8 mouse cellular contexts compared by ENCODE assay signal in genomic region chr8:94532873-94533671, GRCm38 (mm10). TPM values are rescaled to one million over a fixed set of nuclear protein-coding genes. Genes with fewer than 3 reads are reported as not detected.
A peak's percentile ranks its signal among the peaks of the same experiment; 100 is the strongest.
DNase-seq lines count a peak whose midpoint lies in the region; ATAC-seq and TF ChIP-seq lines count a peak whose summit lies in the region.

Cpne2 (plus strand) TSS chr8:94532990.

- ATAC-seq in forebrain, embryonic 13.5 days, result peak; percentile 89
- ATAC-seq in heart, postnatal 0 days (ENCODE audit: insufficient read depth, low read depth), result peak; percentile 81
- peak; percentile 76 for ATAC-seq in liver, embryonic 16.5 days (ENCODE audit: low read depth)
- ATAC-seq in neural tube, embryonic 12.5 days (ENCODE audit: low FRiP score, low read depth), result peak; percentile 77

- peaks cover 43% of the 10 kb centered on the region for H3K4me1 ChIP-seq in forebrain, embryonic 13.5 days
- H3K4me1 ChIP-seq in heart, postnatal 0 days (ENCODE audit: control insufficient read depth, insufficient read depth), result peaks cover 5% of the 10 kb centered on the region; the same call in 1 of the 2 replicates
- H3K4me1 ChIP-seq in liver, embryonic 16.5 days (ENCODE audit: control insufficient read depth, low read depth, low read length), result no peaks in the 10 kb centered on the region; the same call in 1 of the 2 replicates
- H3K4me1 ChIP-seq in neural tube, embryonic 12.5 days, result peaks cover 22% of the 10 kb centered on the region

- H3K27ac ChIP-seq in forebrain, embryonic 13.5 days, result peak within 1 kb of the TSS; percentile 31; the same call in 1 of the 2 replicates
- no peak within 1 kb of the TSS for H3K27ac ChIP-seq in heart, postnatal 0 days (ENCODE audit: low read depth)
- H3K27ac ChIP-seq in liver, embryonic 16.5 days (ENCODE audit: low read length), result no peak within 1 kb of the TSS
- H3K27ac ChIP-seq in neural tube, embryonic 12.5 days, result no peak within 1 kb of the TSS

- TF ChIP-seq EP300 in heart, postnatal 0 days (IDR thresholded peaks at IDR 0.05; ENCODE audit: low read depth), result no peak

- H3K9ac ChIP-seq in forebrain, embryonic 13.5 days, result peak within 1 kb of the TSS; percentile 81
- peak within 1 kb of the TSS; percentile 56 for H3K9ac ChIP-seq in heart, postnatal 0 days (replicated peaks; ENCODE audit: low read depth, low read length)
- H3K9ac ChIP-seq in liver, embryonic 16.5 days (ENCODE audit: low read depth, low read length), result peak within 1 kb of the TSS; percentile 48
- H3K9ac ChIP-seq in neural tube, embryonic 12.5 days, result peak within 1 kb of the TSS; percentile 76

- no peaks in the 10 kb centered on the region for H3K36me3 ChIP-seq in forebrain, embryonic 13.5 days (ENCODE audit: poor library complexity, severe bottlenecking)
- H3K36me3 ChIP-seq in heart, postnatal 0 days (replicated peaks; ENCODE audit: control insufficient read depth, insufficient read depth, low read length), result no peaks in the 10 kb centered on the region
- H3K36me3 ChIP-seq in liver, embryonic 16.5 days (ENCODE audit: control insufficient read depth, insufficient read depth), result no peaks in the 10 kb centered on the region
- no peaks in the 10 kb centered on the region for H3K36me3 ChIP-seq in neural tube, embryonic 12.5 days

- H3K27me3 ChIP-seq in forebrain, embryonic 13.5 days, result 0 out of 2 replicates have a peak, but pooled peaks cover 6% of the 10 kb centered on the region
- peaks cover 37% of the 10 kb centered on the region for H3K27me3 ChIP-seq in heart, postnatal 0 days (ENCODE audit: control insufficient read depth, insufficient read depth, low read length)
- H3K27me3 ChIP-seq in liver, embryonic 16.5 days (ENCODE audit: control insufficient read depth, insufficient read depth, low read depth, low read length), result peaks cover 40% of the 10 kb centered on the region
- peaks cover 46% of the 10 kb centered on the region for H3K27me3 ChIP-seq in neural tube, embryonic 12.5 days (replicated peaks)

- no peaks in the 10 kb centered on the region for H3K9me3 ChIP-seq in forebrain, embryonic 13.5 days (replicated peaks)
- no peaks in the 10 kb centered on the region for H3K9me3 ChIP-seq in heart, postnatal 0 days (replicated peaks; ENCODE audit: control insufficient read depth, low read length)
- H3K9me3 ChIP-seq in liver, embryonic 16.5 days (replicated peaks; ENCODE audit: control insufficient read depth, low read length), result no peaks in the 10 kb centered on the region
- no peaks in the 10 kb centered on the region for H3K9me3 ChIP-seq in neural tube, embryonic 12.5 days

- TF ChIP-seq CTCF in heart, postnatal 0 days (IDR thresholded peaks at IDR 0.05; ENCODE audit: low read depth), result peak; percentile 8; the same call in 1 of the 2 replicates

- H3K4me3 ChIP-seq in forebrain, embryonic 13.5 days, result peak within 1 kb of the TSS; percentile 71
- peak within 1 kb of the TSS; percentile 62 for H3K4me3 ChIP-seq in heart, postnatal 0 days (ENCODE audit: low read depth, low read length)
- peak within 1 kb of the TSS; percentile 63 for H3K4me3 ChIP-seq in liver, embryonic 16.5 days (ENCODE audit: low read depth, low read length)
- H3K4me3 ChIP-seq in neural tube, embryonic 12.5 days, result peak within 1 kb of the TSS; percentile 58

- DNase-seq in CD4-positive helper T cell, adult 2 months (ENCODE audit: low read depth, low spot score), result peak; percentile 79
- peak; percentile 87 for DNase-seq in adrenal gland, postnatal 14 days
- peak; percentile 45 for DNase-seq in heart, postnatal 0 days (ENCODE audit: low spot score)
- peak; percentile 68 to 84 for DNase-seq in kidney, postnatal 25 days
- peak; percentile 69 for DNase-seq in testis, postnatal 10 days (ENCODE audit: low spot score)

- under 1% methylated on average over 66 of the region's 81 CpGs for WGBS in forebrain, embryonic 13.5 days
- WGBS in heart, postnatal 0 days, result 2% methylated on average over 57 of the region's 81 CpGs
- 1% methylated on average over 70 of the region's 81 CpGs for WGBS in liver, embryonic 16.5 days (ENCODE audit: insufficient replicate concordance)
- WGBS in neural tube, embryonic 12.5 days, result under 1% methylated on average over 78 of the region's 81 CpGs

- H3K4me2 ChIP-seq in forebrain, embryonic 13.5 days, result peak within 1 kb of the TSS; percentile 94
- H3K4me2 ChIP-seq in heart, postnatal 0 days (ENCODE audit: low read depth, low read length), result peak within 1 kb of the TSS; percentile 89
- H3K4me2 ChIP-seq in liver, embryonic 16.5 days (ENCODE audit: low read depth, low read length), result peak within 1 kb of the TSS; percentile 70
- H3K4me2 ChIP-seq in neural tube, embryonic 12.5 days (replicated peaks), result peak within 1 kb of the TSS; percentile 95

RNA-seq across cellular contexts. Expression of gene Cpne2, which starts in this region (rescaled TPM):
- total RNA-seq in adrenal gland, postnatal 14 days (2021), result 13.5 and 19.1 TPM in 2 replicates
- 14.3 and 18.6 TPM in 2 replicates for polyA plus RNA-seq in forebrain, embryonic 13.5 days (2015; fragmentation: Nextera tagmentation; extraction: Ambion mirVana)
- 11.7 and 12.7 TPM in 2 replicates for total RNA-seq in heart, postnatal 0 days (2014; rRNA removed; ENCODE audit: low replicate concordance)
- polyA plus RNA-seq in heart, postnatal 0 days (2015; fragmentation: Nextera tagmentation; extraction: Ambion mirVana), result 3.7 and 4.5 TPM in 2 replicates
- 2.2 and 2.5 TPM in 2 replicates for polyA plus RNA-seq in liver, embryonic 16.5 days (2015; fragmentation: Nextera tagmentation; extraction: Ambion mirVana)
- 12.6 and 14.4 TPM in 2 replicates for polyA plus RNA-seq in neural tube, embryonic 12.5 days (2016; fragmentation: Nextera tagmentation; extraction: Ambion mirVana)
